Mouse (Mus musculus) right cerebral cortex, postnatal 10 days (tissue): ENCODE results near the gene Pttg1ip.

Experiments
- DNase-seq, 2 experiments: peaks; one replicate each; pipeline ENCODE4 v3.0.0; 2021; ENCODE audit warnings: low spot score in 2 of 2

Pttg1ip gene

GRCm38 (mm10) chr10:77569481-77569880, 12.0 kb upstream of the Pttg1ip start:
- DNase-seq: no peak

DNA sequence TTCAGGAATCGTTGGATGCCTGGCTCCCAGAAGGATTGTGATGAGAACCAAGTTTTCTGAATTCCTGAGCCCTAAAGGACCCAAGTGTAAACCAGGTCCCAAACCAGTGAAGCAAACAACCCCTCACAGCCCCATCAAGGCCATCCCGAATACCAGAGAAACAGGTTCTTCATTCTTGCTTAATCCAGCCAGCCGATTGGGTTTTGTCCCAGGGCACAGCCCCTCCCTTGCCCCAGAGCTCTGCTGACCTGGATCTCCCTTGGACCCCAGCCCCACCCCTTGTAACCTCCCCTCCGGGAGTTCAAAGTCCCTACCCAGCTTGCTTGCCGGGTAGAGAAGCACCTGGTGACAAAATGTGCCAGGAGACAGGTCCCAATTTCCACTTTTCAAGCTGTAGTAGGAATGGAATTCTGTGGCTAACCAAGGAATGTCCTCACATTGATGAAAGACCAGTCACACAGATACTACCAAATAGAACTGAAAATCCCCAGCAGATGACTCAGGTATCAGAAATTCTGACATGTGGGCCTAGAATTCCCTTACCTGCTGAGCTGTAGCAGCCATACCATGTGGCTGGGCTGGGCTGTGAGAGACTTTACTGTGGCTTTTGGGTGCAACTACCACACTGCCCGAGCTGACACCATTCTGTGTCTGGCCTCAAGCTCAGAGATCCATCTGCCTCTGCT, 11.4 kb upstream of the Pttg1ip start:
- no peak for DNase-seq

GRCm38 (mm10) chr10:77572225-77572624, 9.3 kb upstream of the Pttg1ip start:
- no peak for DNase-seq

DNA sequence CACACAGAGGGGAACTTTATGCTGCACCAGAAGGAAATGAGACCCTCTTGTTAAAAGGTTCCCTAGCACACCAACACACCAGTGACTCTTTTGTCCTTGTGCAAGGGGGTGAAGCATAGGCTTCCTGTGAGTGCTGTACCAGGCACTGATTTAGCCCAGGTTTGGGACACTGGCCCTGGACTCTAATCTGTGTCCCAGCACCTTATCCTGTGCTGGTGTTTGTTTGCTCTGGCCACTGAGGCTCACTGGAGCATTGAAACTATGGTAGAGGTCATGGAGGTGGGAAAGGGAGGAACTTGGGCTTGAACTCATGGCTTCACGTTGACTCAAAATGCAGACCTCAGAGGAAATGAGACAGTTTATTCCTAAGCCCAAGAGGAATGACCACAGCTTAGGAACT, 8.4 kb upstream of the Pttg1ip start:
- no peak for DNase-seq

DNA sequence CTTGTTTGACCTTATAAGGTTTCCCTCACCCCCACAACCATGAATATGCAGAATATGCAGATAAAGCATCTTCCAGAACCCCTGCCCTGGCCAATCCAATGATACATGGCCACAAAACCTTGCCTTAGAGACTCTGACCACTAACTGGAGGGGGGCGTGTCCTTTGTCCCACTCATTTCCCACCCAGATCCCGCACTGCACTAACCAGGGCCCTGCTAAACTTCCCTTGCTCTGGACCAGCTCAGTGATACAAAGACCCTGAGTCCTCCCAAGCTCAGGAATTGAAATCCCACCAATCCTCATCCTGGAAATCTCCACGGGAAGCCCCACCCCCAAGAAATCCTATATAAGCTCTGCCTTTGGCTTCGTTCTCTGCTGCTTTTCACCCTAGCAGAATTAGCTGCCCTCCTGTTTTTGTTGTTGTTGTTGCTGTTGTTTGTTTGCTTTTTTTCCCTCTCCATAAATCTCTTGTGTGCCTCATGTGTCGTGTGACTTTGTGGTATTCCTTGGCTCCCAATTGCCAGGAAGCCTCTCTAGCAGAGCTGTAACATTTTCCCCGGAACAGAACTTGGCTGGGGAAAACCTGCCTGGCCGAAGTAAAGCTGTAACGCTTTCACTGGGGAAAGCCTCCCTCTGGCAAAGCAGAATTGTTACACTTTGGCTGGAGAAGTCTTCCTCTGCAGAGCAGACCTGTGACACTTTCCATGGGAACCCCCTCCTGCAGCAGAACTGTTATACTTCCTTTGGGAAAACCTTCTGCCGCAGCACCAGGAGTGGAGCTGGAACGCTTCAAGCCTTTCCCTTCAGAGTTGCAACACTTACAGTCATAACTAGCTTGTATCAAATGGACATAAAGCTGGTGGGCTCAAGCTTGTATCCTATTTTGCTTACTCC, 1.2 kb upstream of the Pttg1ip start:
- no peak for DNase-seq

DNA sequence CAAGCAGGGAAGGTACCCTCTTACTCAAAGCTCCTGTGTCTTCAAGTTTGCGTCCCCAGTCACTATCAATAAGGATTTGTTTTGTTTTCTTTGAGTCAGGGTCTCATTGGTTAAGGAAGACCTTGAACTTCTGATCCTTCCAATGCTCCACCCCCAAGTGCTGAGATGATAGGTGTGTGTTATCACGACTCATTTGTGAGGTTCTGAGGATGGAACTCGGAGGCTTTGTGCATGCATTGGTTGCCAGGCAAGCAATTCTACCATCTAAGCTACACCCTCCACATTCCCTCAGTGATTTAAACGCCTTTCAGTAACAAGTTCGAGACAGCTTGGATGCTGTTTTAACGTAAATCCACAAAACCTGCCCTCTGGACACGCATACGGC, 505 bp upstream of the Pttg1ip start:
- no peak for DNase-seq

DNA sequence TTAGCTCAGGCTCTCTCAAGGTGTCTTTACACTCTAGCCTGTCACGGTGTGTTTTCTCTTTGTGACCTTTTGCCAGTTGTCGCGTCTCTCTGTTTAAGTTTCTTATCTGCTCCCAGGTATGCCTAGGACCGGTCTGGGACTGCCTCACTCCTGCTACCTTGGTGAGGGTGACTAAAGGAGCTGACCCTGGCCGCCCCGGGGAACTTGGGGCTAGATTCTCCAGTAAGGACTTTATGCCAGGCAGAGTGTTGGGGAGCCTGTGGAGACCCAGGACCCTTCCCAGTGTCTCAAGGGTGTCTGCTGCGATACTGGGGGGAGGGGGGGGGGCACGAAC, 732 bp downstream of the Pttg1ip start:
- DNase-seq: no peak

GRCm38 (mm10) chr10:77583795-77584422, 2.4 kb downstream of the Pttg1ip start:
- DNase-seq: no peak

DNA sequence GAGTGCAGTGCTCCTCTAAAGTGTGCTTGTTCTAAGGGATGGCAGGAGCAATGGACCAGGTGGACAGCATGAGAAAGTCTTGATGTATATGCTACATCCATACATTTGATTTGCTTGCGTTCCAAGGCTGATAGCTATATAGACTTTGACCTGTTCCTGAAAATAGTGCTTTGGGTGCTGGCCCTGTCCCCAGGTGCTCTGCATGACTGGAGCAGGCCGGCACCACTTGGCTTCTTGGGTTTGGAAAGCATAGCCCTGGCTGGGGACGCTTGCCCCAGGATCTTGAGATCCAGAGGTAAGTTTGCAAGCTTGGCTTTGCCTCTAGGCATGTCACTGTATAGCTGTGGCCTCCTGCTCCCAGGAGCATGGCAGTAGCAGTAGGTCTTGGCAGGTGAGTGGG, 5.1 kb downstream of the Pttg1ip start:
- DNase-seq: no peak

GRCm38 (mm10) chr10:77587091-77587775, 5.7 kb downstream of the Pttg1ip start:
- DNase-seq: no peak

- no peak for DNase-seq
These were observed 6.5 kb downstream of the Pttg1ip start for GRCm38 (mm10) chr10:77588036-77588435.

DNA sequence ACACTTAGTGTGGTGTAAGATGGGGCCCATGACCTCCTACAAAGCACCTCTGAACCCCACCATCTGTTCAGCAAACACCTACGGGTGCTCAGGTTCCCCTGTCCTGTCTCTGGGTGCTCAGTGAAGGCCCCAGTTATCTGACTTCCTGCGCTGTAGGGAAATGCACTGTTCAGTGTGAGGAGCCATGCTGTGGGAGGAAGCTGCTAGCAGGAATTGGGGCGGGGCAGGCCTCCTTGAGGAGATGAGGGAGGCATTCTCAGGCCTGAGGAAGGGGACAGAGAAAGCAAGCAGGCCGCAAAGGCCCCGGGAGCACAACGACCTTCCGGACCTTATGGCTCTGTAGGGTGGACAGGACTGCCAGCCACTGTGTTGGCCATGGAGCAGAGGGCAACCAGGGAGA, 7.6 kb downstream of the Pttg1ip start:
- no peak for DNase-seq

GRCm38 (mm10) chr10:77589749-77590148, 8.2 kb downstream of the Pttg1ip start:
- no peak for DNase-seq

DNA sequence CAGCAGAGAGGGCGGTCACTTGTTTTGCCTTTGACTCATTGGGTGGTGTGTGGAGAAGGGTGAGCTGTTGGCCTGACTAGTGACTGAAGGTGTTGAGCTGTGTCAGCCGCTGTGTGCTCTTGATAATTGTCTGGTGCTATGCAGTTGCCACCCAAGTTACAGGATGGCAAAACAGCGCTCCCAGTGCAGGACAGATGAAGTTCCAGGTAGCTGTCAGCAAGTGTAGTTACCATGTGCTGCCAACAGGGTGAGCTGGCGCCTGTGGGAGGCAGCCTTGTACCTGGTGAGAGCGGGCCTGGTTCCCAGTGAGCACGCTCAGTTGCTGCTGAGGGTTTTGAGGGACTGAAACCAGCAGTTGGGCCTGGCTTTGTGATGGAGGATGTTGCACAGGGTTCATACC, 9.3 kb downstream of the Pttg1ip start:
- DNase-seq: peak in 1 of 2 experiments; percentile 61

GRCm38 (mm10) chr10:77591546-77591945, 10.0 kb downstream of the Pttg1ip start:
- DNase-seq: peak; percentile 67 to 78

DNA sequence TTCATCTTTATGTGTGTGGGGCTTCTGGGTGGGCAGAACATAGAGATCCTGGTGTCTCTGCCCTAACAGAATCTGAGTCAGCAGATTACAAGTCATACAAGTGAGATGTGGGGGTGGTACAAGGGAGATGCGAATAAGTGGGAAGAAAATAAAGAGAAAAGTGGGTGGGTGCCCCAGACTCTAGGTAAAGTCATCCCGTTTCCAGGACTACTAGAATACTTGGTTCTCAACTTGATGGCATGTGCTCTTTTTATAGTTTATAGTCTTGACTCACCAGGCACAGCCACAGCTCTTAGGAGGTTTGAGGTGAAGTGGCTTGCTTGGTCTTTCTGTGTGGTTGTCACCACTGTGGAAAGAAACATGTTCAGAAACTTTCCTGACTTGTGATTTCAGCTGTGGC, 14.5 kb downstream of the Pttg1ip start:
- DNase-seq: peak in 1 of 2 experiments; percentile 24

- DNase-seq: no peak
These were observed 21.5 kb downstream of the Pttg1ip start for GRCm38 (mm10) chr10:77603021-77603420.

- DNase-seq: no peak
These were observed 22.6 kb downstream of the Pttg1ip start for GRCm38 (mm10) chr10:77604111-77604510.

DNA sequence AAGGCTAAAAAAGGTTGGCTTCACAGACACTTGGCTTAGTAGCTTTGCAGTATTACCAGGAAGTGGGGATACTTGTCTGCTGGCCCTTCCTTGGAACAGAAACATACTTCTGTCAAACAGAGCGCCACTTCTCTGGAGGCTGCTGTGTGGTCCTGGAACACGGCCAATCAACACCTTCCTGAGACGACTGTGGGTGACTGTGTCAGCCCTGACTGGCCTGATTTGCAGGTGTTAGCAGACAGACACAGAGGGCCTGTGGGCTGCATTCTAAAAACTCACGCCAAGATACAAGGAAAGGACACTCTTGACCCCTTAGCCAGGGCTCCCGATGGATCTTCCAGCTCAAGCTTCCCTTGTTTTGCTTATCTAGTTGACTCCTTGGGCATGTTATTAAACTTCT, 23.4 kb downstream of the Pttg1ip start:
- no peak for DNase-seq

DNA sequence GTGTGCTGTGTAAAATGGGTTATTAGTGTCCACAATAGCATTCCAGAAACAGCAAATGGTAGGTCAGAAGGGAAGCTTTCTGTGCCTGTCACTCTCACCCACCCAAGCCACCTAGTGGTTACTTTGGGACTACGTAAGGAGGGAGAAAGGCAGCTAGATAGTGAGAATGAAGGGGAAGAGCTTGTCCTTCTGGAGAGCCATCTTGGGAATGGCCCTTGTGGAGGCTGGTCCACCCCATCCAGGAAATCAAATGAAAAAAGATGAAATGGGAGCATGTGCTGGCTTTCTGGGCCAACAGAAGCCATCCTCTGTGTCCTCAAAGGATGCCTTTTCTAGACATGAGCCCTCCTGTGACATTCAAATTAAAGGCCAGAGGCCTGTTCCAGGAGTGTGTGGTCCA, 23.8 kb downstream of the Pttg1ip start:
- DNase-seq: no peak

GRCm38 (mm10) chr10:77605908-77606826, 24.6 kb downstream of the Pttg1ip start, which contains the start of the genes Sumo3 and Gm49325:
Gene Sumo3, plus strand, starts transcription at chr10:77606097.
Gene Gm49325, plus strand, starts transcription at chr10:77606197.
- DNase-seq: peak; percentile 94
